Mouse (Mus musculus): Measurements from ENCODE around the gene Homer2. TPM values are rescaled to one million over a fixed set of nuclear protein-coding genes. Genes with fewer than 3 reads are reported as not detected.

Gene Homer2
- polyA plus RNA-seq, 1 experiment, result 4.4 TPM

GRCm38 (mm10) chr7:81579312-81579711, 128.0 kb downstream of the Homer2 start:
- Histone ChIP-seq H3K27me3 (replicated peaks) (no peaks in the 10 kb centered on the region), H3K9me3 (no peaks in the 10 kb centered on the region), H3K4me3 (replicated peaks) (no peak overlapping the region), H3K36me3 (replicated peaks; ENCODE audit: low read length) (peaks cover 92% of the 10 kb centered on the region), H3K4me1 (peaks cover 54% of the 10 kb centered on the region)
- TF ChIP-seq GATA1 (IDR thresholded peaks at IDR 0.05; ENCODE audit: borderline replicate concordance, low read length) (no peak), FLI1 (IDR thresholded peaks at IDR 0.05; ENCODE audit: low read length) (no peak)

DNA sequence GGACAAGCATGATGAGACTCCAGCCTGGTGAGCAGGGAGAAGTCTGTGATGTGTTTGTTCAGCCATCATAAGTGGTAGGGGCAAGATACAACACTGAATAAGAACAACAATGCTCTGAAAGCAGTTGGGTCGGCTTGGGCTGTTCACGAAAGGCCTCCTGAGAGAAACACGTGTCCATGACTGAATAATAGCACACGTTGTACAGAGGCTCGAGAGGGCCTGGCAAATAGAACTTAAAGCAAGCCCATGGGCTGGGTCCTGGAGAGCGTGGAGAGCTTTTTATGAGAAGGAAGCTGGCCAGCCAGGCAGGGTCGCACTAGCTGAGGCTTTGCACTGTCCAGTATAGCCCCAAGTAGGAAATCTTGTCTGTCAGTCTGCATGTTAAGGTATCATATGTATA, 128.9 kb downstream of the Homer2 start:
- peak overlapping the region; percentile 66 for H3K4me3 ChIP-seq (replicated peaks)
- peaks cover 93% of the 10 kb centered on the region for H3K36me3 ChIP-seq (replicated peaks; ENCODE audit: low read length)
- no peak for TF ChIP-seq GATA1 (IDR thresholded peaks at IDR 0.05; ENCODE audit: borderline replicate concordance, low read length)
- TF ChIP-seq FLI1 (IDR thresholded peaks at IDR 0.05; ENCODE audit: low read length), result no peak
- peaks cover 59% of the 10 kb centered on the region for H3K4me1 ChIP-seq
- no peaks in the 10 kb centered on the region for H3K27me3 ChIP-seq (replicated peaks)
- no peaks in the 10 kb centered on the region for H3K9me3 ChIP-seq

- no peaks in the 10 kb centered on the region for H3K27me3 ChIP-seq (replicated peaks)
- peaks cover 64% of the 10 kb centered on the region for H3K4me1 ChIP-seq
- no peaks in the 10 kb centered on the region for H3K9me3 ChIP-seq
- H3K4me3 ChIP-seq (replicated peaks), result no peak overlapping the region
- peaks cover 89% of the 10 kb centered on the region for H3K36me3 ChIP-seq (replicated peaks; ENCODE audit: low read length)
- TF ChIP-seq GATA1 (IDR thresholded peaks at IDR 0.05; ENCODE audit: borderline replicate concordance, low read length) (no peak), FLI1 (IDR thresholded peaks at IDR 0.05; ENCODE audit: low read length) (no peak)
Observed at GRCm38 (mm10) chr7:81577872-81578271, 129.5 kb downstream of the Homer2 start.

GRCm38 (mm10) chr7:81575606-81576005, 131.7 kb downstream of the Homer2 start:
- TF ChIP-seq GATA1 (IDR thresholded peaks at IDR 0.05; ENCODE audit: borderline replicate concordance, low read length), result no peak
- no peak for TF ChIP-seq FLI1 (IDR thresholded peaks at IDR 0.05; ENCODE audit: low read length)
- no peaks in the 10 kb centered on the region for H3K9me3 ChIP-seq
- H3K27me3 ChIP-seq (replicated peaks), result no peaks in the 10 kb centered on the region
- H3K4me1 ChIP-seq, result peaks cover 65% of the 10 kb centered on the region
- H3K4me3 ChIP-seq (replicated peaks), result peak overlapping the region; percentile 50
- H3K36me3 ChIP-seq (replicated peaks; ENCODE audit: low read length), result peaks cover 71% of the 10 kb centered on the region

GRCm38 (mm10) chr7:81573821-81574220, 133.5 kb downstream of the Homer2 start:
- H3K4me1 ChIP-seq, result peaks cover 66% of the 10 kb centered on the region

GRCm38 (mm10) chr7:81573397-81573796, 133.9 kb downstream of the Homer2 start:
- peaks cover 62% of the 10 kb centered on the region for H3K4me1 ChIP-seq
- no peaks in the 10 kb centered on the region for H3K27me3 ChIP-seq (replicated peaks)
- H3K9me3 ChIP-seq, result no peaks in the 10 kb centered on the region
- peak overlapping the region; percentile 94 for H3K4me3 ChIP-seq (replicated peaks)
- H3K36me3 ChIP-seq (replicated peaks; ENCODE audit: low read length), result peaks cover 49% of the 10 kb centered on the region
- no peak for TF ChIP-seq FLI1 (IDR thresholded peaks at IDR 0.05; ENCODE audit: low read length)
- TF ChIP-seq GATA1 (IDR thresholded peaks at IDR 0.05; ENCODE audit: borderline replicate concordance, low read length), result no peak

More at GRCm38 (mm10) chr7:81573821-81574220, 133.5 kb downstream of the Homer2 start:
- TF ChIP-seq FLI1 (IDR thresholded peaks at IDR 0.05; ENCODE audit: low read length) (no peak), GATA1 (IDR thresholded peaks at IDR 0.05; ENCODE audit: borderline replicate concordance, low read length) (no peak)
- H3K27me3 ChIP-seq (replicated peaks), result no peaks in the 10 kb centered on the region
- H3K36me3 ChIP-seq (replicated peaks; ENCODE audit: low read length), result peaks cover 53% of the 10 kb centered on the region
- H3K9me3 ChIP-seq, result no peaks in the 10 kb centered on the region
- H3K4me3 ChIP-seq (replicated peaks), result peak overlapping the region; percentile 94

- Histone ChIP-seq H3K27me3 (replicated peaks) (no peaks in the 10 kb centered on the region), H3K9me3 (no peaks in the 10 kb centered on the region), H3K4me3 (replicated peaks) (peak overlapping the region; percentile 94), H3K4me1 (peaks cover 55% of the 10 kb centered on the region), H3K36me3 (replicated peaks; ENCODE audit: low read length) (peaks cover 42% of the 10 kb centered on the region)
- TF ChIP-seq GATA1 (IDR thresholded peaks at IDR 0.05; ENCODE audit: borderline replicate concordance, low read length) (no peak; the same call in 2 of the 3 replicates), FLI1 (IDR thresholded peaks at IDR 0.05; ENCODE audit: low read length) (no peak)
Observed at GRCm38 (mm10) chr7:81572610-81573268, 134.6 kb downstream of the Homer2 start.

GRCm38 (mm10) chr7:81571941-81572441, 135.3 kb downstream of the Homer2 start:
- Histone ChIP-seq H3K4me1 (peaks cover 53% of the 10 kb centered on the region), H3K27me3 (replicated peaks) (no peaks in the 10 kb centered on the region), H3K4me3 (replicated peaks) (peak overlapping the region; percentile 94), H3K36me3 (replicated peaks; ENCODE audit: low read length) (peaks cover 35% of the 10 kb centered on the region), H3K9me3 (no peaks in the 10 kb centered on the region)
- TF ChIP-seq GATA1 (IDR thresholded peaks at IDR 0.05; ENCODE audit: borderline replicate concordance, low read length), result no peak
- TF ChIP-seq FLI1 (IDR thresholded peaks at IDR 0.05; ENCODE audit: low read length), result no peak

DNA sequence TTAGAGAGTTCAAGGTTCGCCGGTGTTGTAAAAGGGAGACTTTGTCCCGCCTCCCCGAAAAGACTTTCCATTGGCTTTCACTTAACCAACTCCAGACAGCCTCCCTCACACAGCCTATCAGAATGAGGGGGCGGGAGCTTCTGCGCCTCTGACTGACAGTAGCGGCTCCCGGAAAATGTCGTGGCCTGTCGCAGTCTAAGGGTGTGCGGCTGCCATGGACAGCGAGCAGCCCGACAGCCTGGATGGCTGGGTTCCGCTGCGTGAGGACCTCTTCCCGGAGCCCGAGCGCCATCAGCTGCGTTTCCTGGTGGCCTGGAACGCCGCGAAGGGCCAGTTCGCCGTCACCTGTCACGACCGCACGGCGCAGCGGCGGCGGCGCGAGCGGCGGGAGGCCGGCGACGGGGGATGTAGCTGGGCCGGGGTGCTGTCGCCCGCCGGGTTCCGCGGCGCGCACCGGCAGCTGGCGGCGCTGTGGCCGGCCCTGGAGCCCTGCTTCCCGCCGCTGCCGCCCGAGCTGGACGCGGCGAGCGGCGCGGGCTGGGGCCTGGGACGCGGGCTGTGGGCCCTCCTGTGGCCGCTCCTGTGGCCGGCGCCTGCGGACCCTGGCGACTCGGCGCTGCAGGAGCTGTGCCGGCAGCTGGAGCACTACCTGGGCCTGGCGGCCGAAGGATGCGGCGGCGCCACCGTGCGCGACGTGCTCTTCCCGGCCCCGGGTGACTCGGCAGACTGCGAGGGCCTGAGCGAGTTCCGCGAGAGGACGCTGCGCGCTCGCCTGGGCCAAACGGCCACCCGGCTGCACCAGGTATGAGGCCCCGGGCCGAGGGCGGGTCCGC, 136.0 kb downstream of the Homer2 start, which contains the start of gene Whamm:
Whamm (plus strand) TSS at position 159 of the 833 bp plus-strand sequence.
- Histone ChIP-seq H3K9me3 (no peaks in the 10 kb centered on the region), H3K4me1 (peaks cover 50% of the 10 kb centered on the region), H3K4me3 (replicated peaks) (peak within 1 kb of the TSS; percentile 94), H3K36me3 (replicated peaks; ENCODE audit: low read length) (peaks cover 28% of the 10 kb centered on the region), H3K27me3 (replicated peaks) (no peaks in the 10 kb centered on the region)
- no peak for TF ChIP-seq FLI1 (IDR thresholded peaks at IDR 0.05; ENCODE audit: low read length)
- no peak for TF ChIP-seq GATA1 (IDR thresholded peaks at IDR 0.05; ENCODE audit: borderline replicate concordance, low read length)

- Histone ChIP-seq H3K36me3 (replicated peaks; ENCODE audit: low read length) (peaks cover 22% of the 10 kb centered on the region), H3K4me3 (replicated peaks) (peak overlapping the region; percentile 94), H3K4me1 (peaks cover 44% of the 10 kb centered on the region), H3K27me3 (replicated peaks) (no peaks in the 10 kb centered on the region), H3K9me3 (no peaks in the 10 kb centered on the region)
- TF ChIP-seq FLI1 (IDR thresholded peaks at IDR 0.05; ENCODE audit: low read length) (no peak), GATA1 (IDR thresholded peaks at IDR 0.05; ENCODE audit: borderline replicate concordance, low read length) (no peak)
Observed at GRCm38 (mm10) chr7:81570752-81571107, 136.6 kb downstream of the Homer2 start.

All from megakaryocyte, embryonic 14.5 days (primary cell).